Mouse (Mus musculus) hindlimb bud, embryonic 11.5 days (tissue): Measurements from ENCODE around the gene Nkain2.

Experiments
- DNase-seq: peaks from one replicate; pipeline ENCODE4 v3.0.0-alpha.2; 2012; ENCODE audit warnings: low read depth, low spot score; ENCODE audit errors: extremely low spot score

Nkain2 gene

DNA sequence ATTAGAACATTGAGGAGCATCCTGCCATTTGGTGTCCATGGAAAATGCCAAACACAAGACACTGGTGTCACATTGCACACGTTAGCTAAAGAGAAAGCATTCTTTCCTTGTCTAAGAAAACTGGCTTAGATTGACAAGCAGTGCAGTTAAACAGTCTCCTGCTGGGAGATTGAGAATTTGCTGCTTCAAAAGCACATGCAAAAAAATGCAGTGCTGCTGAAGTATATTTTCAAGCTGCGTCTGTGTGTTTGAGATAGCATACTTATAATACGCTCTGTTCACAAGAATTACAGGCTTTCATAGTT, 313.0 kb downstream of the Nkain2 start:
- no peak for DNase-seq

DNA sequence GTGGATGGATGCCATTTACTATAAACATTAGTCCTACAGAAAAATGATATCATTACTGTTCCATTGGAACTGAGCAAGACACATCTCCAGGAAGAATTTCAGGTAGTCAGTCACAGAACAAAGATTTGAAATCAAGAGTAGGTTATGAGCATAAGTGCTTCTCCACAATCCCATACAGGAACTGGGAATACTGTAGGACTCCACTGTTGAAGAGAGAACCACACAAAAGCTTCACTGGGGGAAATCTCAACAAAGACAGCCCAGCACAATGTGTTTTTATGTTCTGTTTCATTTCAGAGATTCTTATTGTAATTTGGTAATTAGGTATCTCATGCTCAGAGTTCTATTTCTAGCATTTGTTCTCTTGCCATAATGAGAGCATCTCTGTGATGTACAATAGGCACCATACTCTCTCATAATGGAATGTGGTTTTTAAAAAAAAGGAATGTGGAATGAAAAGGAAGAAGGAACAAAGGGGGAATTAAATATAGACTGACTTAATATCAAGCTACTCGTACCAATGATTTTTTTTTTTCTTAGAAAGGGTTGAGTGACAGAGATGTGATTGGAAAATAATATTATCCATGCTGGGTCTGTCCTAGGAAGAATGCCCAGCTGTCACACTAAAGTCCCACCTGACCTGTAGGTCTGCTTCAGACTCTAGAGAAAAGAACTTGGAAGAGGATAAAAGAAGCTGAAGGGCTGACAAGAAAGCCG, 313.5 kb downstream of the Nkain2 start:
- no peak for DNase-seq

DNA sequence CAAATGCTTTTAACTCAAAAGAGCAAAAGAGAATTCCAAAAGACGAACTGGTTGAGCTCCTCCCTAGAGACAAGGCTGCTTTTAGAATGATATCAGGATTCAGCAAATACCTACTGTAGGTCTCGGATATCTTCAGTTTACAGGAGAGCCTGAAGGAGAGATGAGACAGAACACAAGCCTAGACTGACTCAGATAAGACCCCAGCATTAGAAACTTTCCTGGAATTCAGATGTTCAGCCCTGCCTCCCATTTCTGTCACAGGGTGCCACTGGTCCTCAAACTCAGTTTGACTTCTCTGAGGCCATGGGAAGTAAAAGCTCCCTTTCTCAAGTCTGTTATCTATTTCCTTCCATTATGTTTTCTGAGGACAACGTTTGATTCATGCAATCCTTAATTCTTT, 332.6 kb downstream of the Nkain2 start:
- DNase-seq = no peak

DNA sequence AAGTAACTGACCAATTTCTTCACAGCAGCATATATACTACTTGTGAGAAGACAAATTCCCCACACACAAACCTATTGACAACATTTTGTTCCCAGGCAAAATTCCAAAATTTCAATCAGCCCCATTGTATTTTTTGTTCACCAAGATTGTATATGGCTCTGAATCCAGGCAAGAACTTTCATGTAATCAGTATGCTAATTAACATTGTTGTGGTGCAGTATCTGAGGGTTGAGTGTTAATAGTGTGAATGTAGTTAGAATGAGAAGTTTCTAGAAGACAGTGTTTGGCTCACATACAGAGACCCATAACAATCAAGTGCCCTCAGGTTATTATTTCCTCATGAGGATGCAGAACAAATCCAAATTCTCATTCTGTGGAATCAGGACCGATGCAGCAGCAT, 354.2 kb downstream of the Nkain2 start:
- no peak for DNase-seq

DNA sequence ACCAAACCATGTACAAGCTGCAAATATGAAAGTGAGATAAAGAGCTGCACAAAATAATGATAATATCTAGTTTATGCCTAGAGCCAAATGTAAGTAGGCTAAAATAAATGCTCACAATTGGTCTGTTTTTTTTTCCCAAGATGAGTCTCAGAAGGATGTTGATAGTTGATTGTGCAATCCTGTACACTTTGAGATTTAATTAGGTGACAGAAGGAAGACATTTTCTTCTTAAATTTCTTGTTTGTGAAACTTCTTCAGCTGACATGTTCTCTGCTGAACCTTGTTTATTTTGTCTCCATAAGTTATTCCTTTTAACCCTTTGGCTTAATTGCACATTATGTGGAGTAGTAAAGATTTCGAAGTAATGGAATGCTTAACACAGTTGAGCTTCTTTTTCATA, 379.4 kb downstream of the Nkain2 start:
- DNase-seq = no peak

DNA sequence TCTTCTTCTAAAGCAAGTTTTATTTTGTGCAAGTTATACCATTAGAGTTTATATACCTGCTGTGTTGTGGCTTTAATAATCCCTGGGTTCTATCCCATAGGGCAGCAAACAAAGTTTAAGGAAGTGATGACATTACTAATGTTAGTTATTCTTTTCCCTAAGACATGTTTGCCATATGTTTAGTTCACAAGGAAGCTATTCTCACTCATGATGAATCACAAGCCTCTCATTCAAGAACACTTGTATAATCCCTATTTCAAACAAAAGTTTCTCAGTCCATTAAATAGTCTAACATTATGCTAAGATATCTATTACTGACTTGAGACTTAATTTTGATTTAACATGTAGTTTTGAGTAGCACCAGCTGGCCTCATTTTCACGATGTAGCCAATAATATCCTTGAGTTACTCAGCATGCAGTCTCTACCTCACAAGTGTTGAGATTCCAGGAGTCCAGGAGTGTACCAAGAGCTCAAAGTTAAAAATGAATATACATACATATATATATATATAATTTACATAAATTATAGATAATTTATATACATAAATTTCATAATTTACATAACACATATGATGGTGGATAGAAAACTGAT, 395.6 kb downstream of the Nkain2 start:
- DNase-seq = no peak

DNA sequence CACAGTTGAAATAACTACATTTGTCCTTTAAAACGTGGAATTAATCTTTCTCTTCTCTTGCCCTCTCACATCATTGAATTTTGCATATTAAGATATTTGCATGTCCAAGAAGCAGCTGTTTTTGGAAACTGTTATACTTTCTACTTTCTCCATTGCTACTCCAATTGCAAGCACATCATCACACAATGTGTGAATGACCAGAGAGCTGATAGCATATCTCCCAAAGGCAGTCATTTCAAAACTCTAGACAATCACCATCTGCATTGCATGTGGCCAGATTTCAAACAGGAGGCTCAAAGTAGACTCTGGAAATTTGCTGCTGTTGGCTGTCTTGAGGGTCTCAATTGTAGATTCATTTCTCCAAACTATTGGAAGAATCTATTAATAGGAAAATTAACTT, 396.7 kb downstream of the Nkain2 start:
- DNase-seq = no peak

DNA sequence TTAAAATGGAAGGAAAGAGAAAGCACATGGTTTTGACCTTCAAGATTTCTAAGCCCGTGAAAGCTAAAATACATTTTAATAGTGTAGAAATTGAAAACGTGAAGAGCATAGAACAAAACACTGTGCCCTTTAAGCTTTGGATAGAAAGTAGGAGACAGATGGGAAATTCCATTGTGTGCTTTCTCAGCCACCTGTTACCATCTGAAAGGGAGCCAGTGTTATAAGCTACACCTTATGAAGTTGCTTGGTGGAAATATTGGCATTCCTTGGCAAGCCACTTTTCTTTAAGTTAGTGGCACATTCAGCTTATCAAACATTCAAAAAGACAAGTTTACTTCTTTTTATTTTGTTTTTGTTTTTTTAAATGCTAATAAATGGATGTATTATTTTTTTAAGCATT, 427.5 kb downstream of the Nkain2 start:
- no peak for DNase-seq

DNA sequence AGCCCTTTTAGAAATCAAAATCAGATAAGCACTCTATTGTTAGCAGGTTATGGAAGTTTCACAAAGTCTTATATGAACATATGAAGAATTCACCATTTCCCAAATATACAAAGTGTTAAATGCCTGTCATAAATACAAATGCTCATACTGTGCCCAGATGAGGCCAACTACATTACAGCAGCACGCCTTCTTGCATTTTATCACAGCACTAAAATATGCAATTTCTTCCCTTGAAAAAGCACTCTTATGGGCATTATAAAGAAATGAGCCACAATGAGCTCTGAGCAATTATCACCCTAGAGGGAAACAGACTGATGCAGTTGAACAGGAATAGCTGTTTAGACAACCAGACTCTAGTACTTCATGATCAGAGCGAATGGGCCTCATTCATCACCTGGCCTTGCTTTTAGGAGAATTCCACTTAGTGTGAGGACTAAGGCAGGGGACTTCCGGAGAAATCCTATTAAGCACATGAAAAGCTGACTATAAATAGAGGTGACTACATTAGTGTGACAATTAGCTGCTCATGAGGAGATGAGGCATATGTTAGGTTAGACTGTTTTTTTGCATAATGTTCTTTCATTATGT, 450.2 kb downstream of the Nkain2 start:
- DNase-seq = no peak

DNA sequence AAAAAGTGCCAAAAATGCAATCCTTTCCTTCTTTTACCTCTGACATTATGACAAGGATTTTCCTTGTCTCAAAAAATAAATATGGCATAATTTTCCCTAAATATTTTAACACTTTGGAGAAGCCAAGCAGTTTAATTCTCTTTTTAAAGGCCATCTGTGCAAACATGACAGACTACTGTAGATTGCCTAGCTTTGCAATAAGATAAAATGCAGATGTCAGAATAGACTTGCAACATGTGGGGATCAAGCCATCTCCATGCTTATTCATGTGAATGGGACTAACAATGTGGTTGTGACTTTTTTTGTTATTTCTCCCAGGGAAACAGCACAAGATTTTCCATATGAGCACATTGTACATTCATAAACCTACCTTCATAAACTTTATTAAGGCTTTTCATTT, 476.0 kb downstream of the Nkain2 start:
- DNase-seq = no peak

DNA sequence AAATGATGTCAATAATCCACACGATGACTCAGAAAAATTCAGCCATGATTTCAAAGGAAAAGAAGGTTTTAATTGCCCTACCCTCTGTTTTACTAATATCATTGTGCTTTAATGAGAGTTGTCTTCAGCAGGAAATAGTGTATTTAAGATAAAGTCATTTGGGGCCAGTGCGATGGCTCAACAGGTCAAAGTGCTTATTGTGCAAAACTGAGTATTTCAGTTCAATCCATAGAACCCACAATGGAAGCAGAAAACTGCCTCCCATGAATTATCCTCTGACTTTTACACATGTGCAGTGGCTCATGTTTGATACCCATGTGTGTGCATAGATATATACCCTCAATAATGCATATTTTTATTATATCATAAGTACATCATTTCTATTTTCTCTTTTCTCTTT, 478.9 kb downstream of the Nkain2 start:
- no peak for DNase-seq

DNA sequence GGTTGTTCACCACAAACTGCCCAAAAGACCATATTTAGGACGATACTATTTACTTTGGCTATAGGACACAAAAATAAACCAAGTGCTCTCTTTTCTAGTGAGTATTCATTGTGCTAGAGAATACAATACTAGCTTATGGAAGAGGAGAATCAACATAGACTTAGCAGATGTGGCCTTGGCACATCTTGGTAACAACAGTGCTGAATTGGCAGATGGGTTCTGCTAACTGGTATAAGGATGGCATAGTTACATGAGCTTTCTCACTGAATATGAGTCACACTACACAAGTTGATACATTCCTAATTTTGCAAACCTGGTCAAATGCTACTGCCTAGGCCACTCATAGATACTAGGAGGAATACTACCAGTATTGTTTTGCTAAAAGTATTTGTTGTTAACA, 489.3 kb downstream of the Nkain2 start:
- DNase-seq = no peak

DNA sequence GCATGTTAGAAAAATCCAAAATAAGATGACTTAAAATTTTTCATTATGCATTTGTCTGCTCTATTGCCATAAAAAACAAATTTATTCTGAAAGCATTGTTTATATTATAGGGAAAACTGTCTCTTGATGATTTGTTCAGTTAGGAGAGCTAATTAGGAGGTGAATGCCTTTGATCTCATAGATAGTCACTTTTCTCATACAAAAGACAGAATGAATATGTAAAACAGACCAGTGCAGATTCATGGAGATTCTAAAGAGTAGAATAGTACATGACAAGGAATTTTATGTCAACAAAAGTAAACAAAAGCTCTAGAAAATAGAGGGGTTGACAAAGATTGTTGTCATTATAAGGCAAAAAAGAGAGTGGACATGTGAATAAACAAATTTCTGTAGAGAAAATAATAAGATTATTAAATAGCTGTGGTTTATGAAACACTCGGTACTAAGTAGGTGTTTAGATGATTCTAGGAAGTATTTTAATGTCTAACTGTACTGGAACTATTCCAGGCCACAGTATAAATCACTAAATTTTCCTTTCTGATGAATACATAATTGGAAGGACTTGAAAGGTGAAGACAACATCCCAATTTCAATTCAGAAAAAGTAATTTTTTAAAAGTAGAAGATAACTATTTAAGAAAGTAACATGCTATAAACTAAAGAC, 496.3 kb downstream of the Nkain2 start:
- DNase-seq = no peak

DNA sequence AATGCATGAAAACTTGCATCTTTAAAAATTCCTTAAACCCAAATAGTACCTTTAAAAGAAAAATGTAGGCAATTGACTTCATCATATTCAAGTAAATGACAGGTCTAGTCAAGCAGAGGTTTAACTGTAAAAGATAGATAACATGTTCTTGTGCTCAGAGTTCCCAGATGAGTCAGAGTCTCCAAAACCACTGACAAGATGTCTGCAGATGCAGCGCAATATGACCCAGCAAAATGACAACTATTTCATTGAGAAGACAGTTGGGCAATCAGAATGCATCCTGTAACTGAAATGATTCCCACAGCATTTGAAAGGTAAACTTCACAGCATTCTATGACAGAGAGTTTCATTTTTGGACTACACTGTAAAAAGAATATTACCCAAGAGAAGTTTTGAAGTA, 496.9 kb downstream of the Nkain2 start:
- DNase-seq = no peak

DNA sequence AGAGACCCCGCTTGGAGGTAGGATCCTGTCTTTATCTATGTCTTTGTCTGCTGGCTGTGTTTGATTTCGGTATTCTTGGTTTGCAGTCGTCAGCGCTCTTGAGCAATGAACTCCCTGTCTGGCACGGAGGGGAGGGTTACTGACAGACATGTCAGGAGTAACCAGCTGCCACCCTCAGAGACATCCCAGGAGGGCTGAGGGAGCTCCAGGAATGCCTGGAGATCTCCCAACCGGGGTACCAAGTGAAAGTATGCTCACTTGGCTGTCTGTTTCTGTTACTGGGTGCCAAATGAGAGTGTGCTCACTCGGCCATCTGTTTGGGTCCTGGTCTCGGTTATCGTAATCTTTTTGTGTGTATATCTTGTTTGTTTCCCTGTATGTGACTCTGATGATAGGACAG, 577.5 kb downstream of the Nkain2 start:
- DNase-seq = no peak

DNA sequence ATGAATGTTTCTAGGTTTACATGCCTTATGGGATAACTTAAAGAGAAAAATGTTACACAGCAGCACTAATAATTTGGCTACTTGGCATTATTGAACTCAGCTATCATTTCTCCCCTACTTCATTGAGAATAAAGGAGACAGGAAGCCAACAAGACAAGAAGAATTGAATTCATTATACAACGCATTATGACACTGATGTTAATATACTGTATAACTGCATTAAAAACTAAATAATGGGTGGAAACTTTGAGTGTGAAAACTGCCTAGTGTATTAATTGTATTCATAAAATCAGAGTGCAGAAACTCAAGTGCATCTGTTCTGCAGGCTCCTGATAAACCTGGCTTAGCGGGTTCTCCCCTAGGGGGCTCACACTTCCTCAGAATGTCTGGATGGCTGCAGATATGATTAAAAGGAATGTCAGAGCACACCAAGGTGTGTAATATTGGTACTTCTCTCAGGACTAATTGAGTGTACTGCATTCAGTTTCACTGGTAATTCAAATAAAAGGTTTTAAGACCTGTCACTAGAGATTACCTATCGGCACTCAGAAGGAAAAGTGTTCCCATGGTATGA, 589.2 kb downstream of the Nkain2 start:
- DNase-seq = no peak

DNA sequence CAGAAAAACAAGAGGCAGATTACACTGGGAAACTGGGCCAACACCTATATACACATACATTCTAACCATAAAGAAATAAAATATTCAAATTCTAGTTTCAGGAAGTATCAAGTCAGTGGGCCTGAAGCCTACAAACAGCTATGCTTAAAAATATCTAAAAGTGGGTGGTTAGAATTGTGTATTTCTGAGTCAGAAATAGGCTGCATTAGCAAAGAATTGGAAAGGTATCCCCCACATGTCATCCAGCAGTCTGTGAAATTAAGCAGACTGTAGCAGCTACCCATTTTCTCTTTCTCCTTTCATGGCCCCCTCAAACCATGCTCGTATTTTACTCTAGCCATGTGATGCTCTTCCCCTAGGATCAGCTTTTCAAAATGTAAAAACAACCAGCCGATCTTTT, 599.8 kb downstream of the Nkain2 start:
- no peak for DNase-seq

DNA sequence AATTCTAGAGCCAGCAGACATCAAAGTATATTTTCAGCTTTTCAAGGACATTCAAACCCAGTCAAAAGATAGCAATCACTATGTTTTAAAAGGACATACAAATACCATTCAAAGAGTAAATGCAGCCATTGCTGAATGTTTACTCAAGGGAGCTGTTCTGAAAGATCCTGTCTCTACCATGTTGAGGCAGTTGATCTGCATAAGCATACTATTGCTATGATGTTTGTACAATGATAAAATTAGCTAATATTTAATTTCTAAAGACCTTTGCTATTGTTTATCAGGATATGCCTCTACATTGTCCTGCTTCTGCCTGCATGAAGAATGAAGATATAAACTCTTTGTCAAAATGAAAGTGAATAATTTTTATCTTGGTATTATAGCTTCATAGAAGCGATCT, 606.6 kb downstream of the Nkain2 start:
- no peak for DNase-seq

DNA sequence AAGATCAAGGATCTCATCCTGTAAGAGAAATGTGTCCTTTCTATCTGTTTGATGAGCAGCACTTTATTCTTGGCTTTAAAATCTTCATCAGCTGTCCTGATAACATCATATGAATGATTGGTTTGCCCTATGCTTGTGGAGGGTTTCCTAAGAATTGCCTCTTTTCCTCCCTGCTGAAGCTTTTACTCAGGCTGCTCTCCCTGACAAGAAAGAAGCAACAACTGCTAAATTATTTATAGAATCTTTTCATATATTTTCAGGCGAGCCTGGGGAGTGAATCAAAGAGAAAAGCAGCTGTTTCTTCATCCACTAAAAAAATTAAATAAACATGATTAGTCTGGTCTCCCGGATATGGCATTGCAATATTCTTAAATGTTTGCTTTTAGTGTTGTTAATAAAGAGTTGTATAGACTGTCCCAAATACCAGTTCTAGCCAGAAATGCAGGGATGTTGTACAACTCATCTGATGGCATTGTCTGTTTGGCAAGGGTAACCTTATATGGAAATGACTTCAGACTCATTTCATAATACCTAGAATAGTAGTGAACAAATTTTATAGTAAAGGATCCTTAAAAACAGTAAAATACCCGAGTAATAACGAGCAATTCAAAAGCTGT, 646.9 kb downstream of the Nkain2 start:
- no peak for DNase-seq

DNA sequence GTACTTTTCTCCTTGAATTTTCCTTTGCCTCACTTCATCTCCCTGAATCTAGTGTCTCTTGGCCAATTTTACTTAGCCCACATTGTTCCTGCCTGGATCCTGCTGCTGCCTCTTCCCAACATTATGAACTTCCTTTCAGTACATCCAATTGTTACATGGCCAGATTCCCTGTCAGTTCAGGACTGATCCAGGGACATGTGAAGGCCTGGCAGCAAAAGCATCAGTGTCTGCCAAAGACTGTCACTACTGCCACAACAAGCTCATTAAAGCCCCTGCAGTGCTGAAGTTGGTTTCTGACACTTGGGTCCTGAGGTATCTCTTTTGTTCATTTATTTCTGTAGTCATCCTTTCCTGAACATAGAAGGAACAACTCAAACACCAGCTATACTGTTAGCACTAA, 649.1 kb downstream of the Nkain2 start:
- DNase-seq = no peak

DNA sequence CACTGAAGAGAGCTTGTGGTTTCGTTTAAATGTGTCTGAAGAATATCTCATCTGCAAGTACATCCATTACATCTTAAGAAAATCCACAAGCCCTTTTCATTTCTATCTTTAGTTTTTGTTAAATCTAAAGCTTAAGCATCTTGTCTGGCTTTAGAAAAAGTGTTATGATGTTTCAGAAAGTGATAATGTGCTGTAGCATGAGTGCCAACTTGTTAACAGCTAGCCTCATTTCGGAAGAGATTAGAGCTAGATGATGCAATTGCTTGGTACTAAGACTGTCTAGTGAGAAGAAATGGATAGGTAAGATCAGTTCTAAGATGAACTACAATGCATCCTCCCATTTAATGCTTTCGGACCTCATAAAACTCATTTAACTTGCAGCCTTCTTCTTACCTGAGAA, 707.3 kb downstream of the Nkain2 start:
- DNase-seq = no peak

DNA sequence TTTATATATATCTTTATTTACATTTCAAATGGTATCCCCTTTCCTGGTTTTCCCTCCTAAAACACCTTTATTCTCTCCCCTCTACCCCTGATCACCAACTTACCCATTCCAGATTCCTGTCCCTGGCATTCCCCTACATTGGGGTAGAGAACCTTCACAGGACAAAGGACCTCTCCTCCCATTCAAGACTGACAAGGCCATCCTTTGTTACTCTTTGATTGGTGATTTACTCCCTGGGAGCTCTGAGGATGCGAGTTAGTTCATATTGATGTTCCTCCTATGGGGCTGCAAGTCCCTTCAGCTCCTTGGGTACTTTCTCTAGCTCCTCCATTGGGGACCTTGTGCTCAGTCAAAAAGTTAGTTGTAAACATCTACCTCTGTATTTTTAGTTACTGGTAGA, 798.9 kb downstream of the Nkain2 start:
- no peak for DNase-seq
